Comparison of ENCODE assay signal across 9 mouse cellular contexts in genomic region chr2:22227308-22227707, GRCm38 (mm10). TPM values are rescaled to one million over a fixed set of nuclear protein-coding genes. Genes with fewer than 3 reads are reported as not detected.
A peak's percentile ranks its signal among the peaks of the same experiment; 100 is the strongest.
DNase-seq lines count a peak whose midpoint lies in the region; ATAC-seq and TF ChIP-seq lines count a peak whose summit lies in the region.
"Had no signal": no experiment of that assay in that cellular context is flagged by ENCODE, and none has a peak within 500 bp of the region (broad histone marks: within the 10 kb centered on the region; RNA-seq: fewer than 3 reads in every experiment).

Myo3a (plus strand) TSS chr2:22227503.

- no peak for TF ChIP-seq CTCF in stomach, postnatal 0 days (IDR thresholded peaks at IDR 0.05; ENCODE audit: low read depth)

- H3K27me3 ChIP-seq in hindbrain, embryonic 15.5 days = no peaks in the 10 kb centered on the region
- no peaks in the 10 kb centered on the region for H3K27me3 ChIP-seq in stomach, postnatal 0 days (ENCODE audit: control insufficient read depth, insufficient read depth, low read length)

- H3K9me3 ChIP-seq in hindbrain, embryonic 15.5 days = no peaks in the 10 kb centered on the region
- no peaks in the 10 kb centered on the region for H3K9me3 ChIP-seq in stomach, postnatal 0 days (ENCODE audit: control insufficient read depth, low read length)

- 3% methylated on average over 21 of the region's 21 CpGs for WGBS in hindbrain, embryonic 15.5 days
- 2% methylated on average over 21 of the region's 21 CpGs for WGBS in stomach, postnatal 0 days

- H3K4me3 ChIP-seq in hindbrain, embryonic 15.5 days = peak within 1 kb of the TSS; percentile 28
- peak within 1 kb of the TSS; percentile 24; the same call in 1 of the 2 replicates for H3K4me3 ChIP-seq in stomach, postnatal 0 days (ENCODE audit: low read depth, low read length)

- H3K4me2 ChIP-seq in hindbrain, embryonic 15.5 days = peak within 1 kb of the TSS; percentile 66
- H3K4me2 ChIP-seq in stomach, postnatal 0 days (replicated peaks; ENCODE audit: low read depth) = peak within 1 kb of the TSS; percentile 46

- peak within 1 kb of the TSS; percentile 16; the same call in 1 of the 2 replicates for H3K9ac ChIP-seq in hindbrain, embryonic 15.5 days
- H3K9ac ChIP-seq in stomach, postnatal 0 days (ENCODE audit: low read length) = no peak within 1 kb of the TSS

- H3K27ac ChIP-seq in hindbrain, embryonic 15.5 days (replicated peaks) = no peak within 1 kb of the TSS
- H3K27ac ChIP-seq in stomach, postnatal 0 days (replicated peaks) = no peak within 1 kb of the TSS
- H3K27ac ChIP-seq: macrophage had no signal

- peaks cover 5% of the 10 kb centered on the region; the same call in 1 of the 2 replicates for H3K4me1 ChIP-seq in hindbrain, embryonic 15.5 days (replicated peaks)
- no peaks in the 10 kb centered on the region for H3K4me1 ChIP-seq in stomach, postnatal 0 days (replicated peaks; ENCODE audit: control insufficient read depth, insufficient read depth)

- H3K36me3 ChIP-seq in hindbrain, embryonic 15.5 days = no peaks in the 10 kb centered on the region
- no peaks in the 10 kb centered on the region for H3K36me3 ChIP-seq in stomach, postnatal 0 days (ENCODE audit: control insufficient read depth, insufficient read depth, low read length)

- DNase-seq in 3134 (ENCODE audit: extremely low read depth, insufficient read length, low spot score) (peak; percentile 3), liver (peak; percentile 4)
- peak; percentile 17 for DNase-seq in adrenal gland, postnatal 14 days
- peak; percentile 62 for DNase-seq in stomach, postnatal 0 days (ENCODE audit: low spot score)
- no peak for DNase-seq in cerebellum, adult 11-12 months
- DNase-seq in layer of hippocampus, adult 9-11 months = no peak
- no peak for DNase-seq in right cerebral cortex, postnatal 25 days

- ATAC-seq in hindbrain, embryonic 15.5 days (ENCODE audit: low FRiP score, low read depth) = no peak; the same call in 1 of the 2 replicates
- ATAC-seq in stomach, postnatal 0 days (ENCODE audit: low FRiP score, low TSS enrichment) = peak; percentile 94

- TF ChIP-seq EP300 in stomach, postnatal 0 days (optimal IDR thresholded peaks at IDR 0.05) = no peak

RNA-seq across cellular contexts. Expression of gene Myo3a, which starts in this region (rescaled TPM):
- not detected in 2 replicates for total RNA-seq in adrenal gland, postnatal 14 days (2021)
- polyA plus RNA-seq in hindbrain, embryonic 15.5 days (2015; fragmentation: Nextera tagmentation; extraction: Ambion mirVana) = 0.10 TPM in 1 of 2 replicates, not detected in the other
- 0.06 TPM in 2 replicates for polyA plus RNA-seq in stomach, postnatal 0 days (2015; fragmentation: Nextera tagmentation; extraction: Ambion mirVana)
- polyA plus RNA-seq: macrophage had no signal

Comparison
In these comparisons a context has a peak if more than half of its experiments do, and no peak if none do; other contexts are left out.
1. Peak in DNase-seq in adrenal gland, postnatal 14 days; RNA of the gene not detected or under 1 TPM.
2. Peak in DNase-seq, ATAC-seq, H3K4me3 ChIP-seq and H3K4me2 ChIP-seq in stomach, postnatal 0 days; RNA of the gene not detected or under 1 TPM.
3. DNase-seq: peak in 3134 (single experiment) and liver (single experiment); none in cerebellum, adult 11-12 months (single experiment), layer of hippocampus, adult 9-11 months (single experiment) and right cerebral cortex, postnatal 25 days (single experiment).